Mouse (Mus musculus) heart, postnatal 36 days (tissue): ENCODE measurements around the gene Mgp. TPM values are rescaled to one million over a fixed set of nuclear protein-coding genes. Genes with fewer than 3 reads are reported as not detected.

Source experiments
- total RNA-seq, 2 experiments: library from RNA; stranded (reverse); gene quantifications; 2 replicates each; pipeline ENCODE4 v1.2.3; 2021

Mgp gene
- total RNA-seq, 2 experiments from 2014 or later: 344 to 476 TPM

Other genes with a start within 250 kb of the Mgp start
- gene Plbd1, start 213.9 kb downstream of the Mgp start, total RNA-seq: 10 to 100 TPM; 46.5 TPM
- not detected for gene Gucy2c, start 94.1 kb downstream of the Mgp start, total RNA-seq
- gene Hist4h4, start 71.4 kb downstream of the Mgp start, total RNA-seq: 1 to 10 TPM; 8.2 to 8.5 TPM
- 10 to 100 TPM; 29.9 to 30.9 TPM for gene H2afj, start 67.6 kb downstream of the Mgp start, total RNA-seq
- gene BC049715, start 48.2 kb downstream of the Mgp start, total RNA-seq: under 1 TPM; 0.27 to 0.36 TPM
- gene Wbp11, start 47.6 kb downstream of the Mgp start, total RNA-seq: 10 to 100 TPM; 63.3 to 64.1 TPM
- gene Smco3, start 40.4 kb downstream of the Mgp start, total RNA-seq: not detected
- gene Art4, start 18.1 kb downstream of the Mgp start, total RNA-seq: 10 to 100 TPM; 21.9 to 26.1 TPM
- gene Erp27, start 46.4 kb upstream of the Mgp start, total RNA-seq: not detected
- not detected for gene Pde6h, start 48.0 kb upstream of the Mgp start, total RNA-seq
- 10 to 100 TPM; 25.5 to 27.2 TPM for gene Arhgdib, start 66.1 kb upstream of the Mgp start, total RNA-seq